Mouse (Mus musculus) kidney, postnatal 0 days (tissue): Measurements from ENCODE around the gene Clk3. TPM values are rescaled to one million over a fixed set of nuclear protein-coding genes. Genes with fewer than 3 reads are reported as not detected.
A peak's percentile ranks its signal among the peaks of the same experiment; 100 is the strongest.

ENCODE experiments used
- ATAC-seq: fragments of 200-750 bp; cut with Nextera tagmentation; replicated peaks from 2 replicates; pipeline ENCODE4 v1.8.0; 2017; ENCODE audit warnings: low read depth, moderate number of reproducible peaks, moderate TSS enrichment, moderate library complexity; ENCODE audit not compliant: low FRiP score
- DNase-seq: peaks from one replicate; pipeline ENCODE4 v3.0.0-alpha.2; 2016; ENCODE audit warnings: low spot score
- H3K27ac ChIP-seq: fragments of 300-500 bp; sonication (generic); 2 replicates; pipeline ENCODE4 v1.5.1; 2014; ENCODE audit warnings: mild to moderate bottlenecking
- H3K27me3 ChIP-seq: fragments of 300-500 bp; sonication (generic); 2 replicates; pipeline ENCODE4 v1.6.1; 2014; ENCODE audit warnings: low read length, mixed read lengths; ENCODE audit not compliant: insufficient read depth
- H3K36me3 ChIP-seq: fragments of 300-500 bp; sonication (generic); 2 replicates; pipeline ENCODE4 v1.6.1; 2014; ENCODE audit warnings: low read length, mixed read lengths; ENCODE audit not compliant: insufficient read depth
- H3K4me1 ChIP-seq: fragments of 300-500 bp; sonication (generic); replicated peaks from 2 replicates; pipeline ENCODE4 v1.6.1; 2014; ENCODE audit warnings: antibody characterized with exemption, low read length, mixed read lengths; ENCODE audit not compliant: insufficient read depth
- H3K4me2 ChIP-seq: fragments of 300-500 bp; sonication (generic); 2 replicates; pipeline ENCODE4 v1.6.1; 2014; ENCODE audit warnings: mild to moderate bottlenecking, low read length, moderate library complexity, mixed read lengths
- H3K4me3 ChIP-seq: fragments of 300-500 bp; sonication (generic); replicated peaks from 2 replicates; pipeline ENCODE4 v1.5.1; 2014; ENCODE audit warnings: low read depth, low read length
- H3K9ac ChIP-seq: fragments of 300-500 bp; sonication (generic); 2 replicates; pipeline ENCODE4 v1.6.1; 2014; ENCODE audit warnings: low read depth, low read length
- H3K9me3 ChIP-seq: fragments of 300-500 bp; sonication (generic); replicated peaks from 2 replicates; pipeline ENCODE4 v1.6.1; 2016; ENCODE audit warnings: low read length, inconsistent platforms, mixed read lengths
- CTCF ChIP-seq: IDR thresholded peaks from 2 replicates; pipeline ENCODE4 v1.5.1; 2016; ENCODE audit warnings: antibody characterized with exemption, low read depth, mild to moderate bottlenecking, moderate library complexity
- WGBS: fragments of 180-500 bp; shearing (Covaris S2); extraction: QIAGEN DNeasy Blood & Tissue Kit; methylation state at CpG from one replicate; pipeline ENCODE4 v1.1.7; 2014; 5-methylcytosine and 5-hydroxymethylcytosine counted together
- polyA plus RNA-seq: library from polyadenylated mRNA; unstranded; fragments of >200 nt; fragmentation: Nextera tagmentation; extraction: Ambion mirVana; gene quantifications from 2 replicates; pipeline ENCODE4 v1.2.1, GENCODE M21; 2015

Gene Clk3
- polyA plus RNA-seq, 1 experiment from 2014 or later = 51.7 TPM

- Histone ChIP-seq H3K4me3 (no peak overlapping the region), H3K4me2 (no peak overlapping the region), H3K9ac (no peak overlapping the region), H3K27me3 (no peaks in the 10 kb centered on the region), H3K9me3 (no peaks in the 10 kb centered on the region), H3K27ac (no peak overlapping the region), H3K4me1 (no peaks in the 10 kb centered on the region), H3K36me3 (no peaks in the 10 kb centered on the region)
- DNase-seq = peak; percentile 59
- ATAC-seq = no peak
- peak; percentile 66 for TF ChIP-seq CTCF
- WGBS = 4% methylated on average over 1 of the region's 1 CpGs
Observed at GRCm38 (mm10) chr9:57774168-57774567, 8.5 kb upstream of the Clk3 start.

GRCm38 (mm10) chr9:57773754-57774153 lies 8.1 kb upstream of the Clk3 start:
- TF ChIP-seq CTCF = no peak
- no peak for DNase-seq
- Histone ChIP-seq H3K36me3 (no peaks in the 10 kb centered on the region), H3K27me3 (no peaks in the 10 kb centered on the region), H3K9ac (no peak overlapping the region), H3K4me1 (no peaks in the 10 kb centered on the region), H3K27ac (no peak overlapping the region), H3K9me3 (no peaks in the 10 kb centered on the region), H3K4me3 (no peak overlapping the region), H3K4me2 (no peak overlapping the region)
- ATAC-seq = no peak
- WGBS = 67% methylated on average over 3 of the region's 3 CpGs

GRCm38 (mm10) chr9:57770836-57771235 lies 5.2 kb upstream of the Clk3 start:
- H3K36me3 ChIP-seq = no peaks in the 10 kb centered on the region
- no peaks in the 10 kb centered on the region for H3K27me3 ChIP-seq
- H3K4me2 ChIP-seq = no peak overlapping the region
- no peak overlapping the region for H3K27ac ChIP-seq
- no peaks in the 10 kb centered on the region for H3K4me1 ChIP-seq
- WGBS = 86% methylated on average over 2 of the region's 2 CpGs
- H3K9ac ChIP-seq = no peak overlapping the region
- ATAC-seq (no peak), DNase-seq (no peak)
- no peak overlapping the region for H3K4me3 ChIP-seq
- TF ChIP-seq CTCF = no peak
- H3K9me3 ChIP-seq = no peaks in the 10 kb centered on the region

GRCm38 (mm10) chr9:57770214-57770613 lies 4.6 kb upstream of the Clk3 start:
- Histone ChIP-seq H3K4me1 (no peaks in the 10 kb centered on the region), H3K4me2 (no peak overlapping the region), H3K9ac (no peak overlapping the region), H3K9me3 (no peaks in the 10 kb centered on the region), H3K36me3 (no peaks in the 10 kb centered on the region), H3K27ac (no peak overlapping the region), H3K4me3 (no peak overlapping the region), H3K27me3 (no peaks in the 10 kb centered on the region)
- DNase-seq = no peak
- no peak for ATAC-seq
- TF ChIP-seq CTCF = no peak
- WGBS = 79% methylated on average over 1 of the region's 1 CpGs

- DNase-seq = no peak
- H3K36me3 ChIP-seq = no peaks in the 10 kb centered on the region
- H3K9ac ChIP-seq = no peak overlapping the region
- H3K27ac ChIP-seq = no peak overlapping the region
- H3K9me3 ChIP-seq = no peaks in the 10 kb centered on the region
- no peak overlapping the region for H3K4me3 ChIP-seq
- 78% methylated on average over 2 of the region's 2 CpGs for WGBS
- TF ChIP-seq CTCF = no peak
- ATAC-seq = no peak
- H3K4me2 ChIP-seq = no peak overlapping the region
- no peaks in the 10 kb centered on the region for H3K4me1 ChIP-seq
- H3K27me3 ChIP-seq = no peaks in the 10 kb centered on the region
Observed at GRCm38 (mm10) chr9:57769539-57770069, 3.9 kb upstream of the Clk3 start.

- Histone ChIP-seq H3K36me3 (no peaks in the 10 kb centered on the region), H3K4me3 (no peak overlapping the region), H3K27me3 (no peaks in the 10 kb centered on the region), H3K4me1 (peaks cover 16% of the 10 kb centered on the region), H3K9ac (no peak overlapping the region), H3K4me2 (no peak overlapping the region), H3K9me3 (no peaks in the 10 kb centered on the region), H3K27ac (no peak overlapping the region)
- WGBS = 89% methylated on average over 4 of the region's 4 CpGs
- DNase-seq (no peak), ATAC-seq (no peak)
- no peak for TF ChIP-seq CTCF
Observed at GRCm38 (mm10) chr9:57767231-57767630, 1.6 kb upstream of the Clk3 start.

GRCm38 (mm10) chr9:57766431-57766830 lies 771 bp upstream of the Clk3 start:
- DNase-seq = no peak
- H3K36me3 ChIP-seq = no peaks in the 10 kb centered on the region
- 43% methylated on average over 6 of the region's 6 CpGs for WGBS
- H3K4me1 ChIP-seq = peaks cover 16% of the 10 kb centered on the region
- TF ChIP-seq CTCF = no peak
- no peaks in the 10 kb centered on the region for H3K27me3 ChIP-seq
- ATAC-seq = no peak
- no peaks in the 10 kb centered on the region for H3K9me3 ChIP-seq
- H3K9ac ChIP-seq = peak overlapping the region; percentile 89; the same call in 1 of the 2 replicates
- H3K4me3 ChIP-seq = peak overlapping the region; percentile 84
- H3K4me2 ChIP-seq = peak overlapping the region; percentile 93; the same call in 1 of the 2 replicates
- H3K27ac ChIP-seq = no peak overlapping the region
